Mouse (Mus musculus): ENCODE results near the gene Arpc5l. TPM values are rescaled to one million over a fixed set of nuclear protein-coding genes. Genes with fewer than 3 reads are reported as not detected.
"Not testable (repeated sequence)": the region's sequence is repeated elsewhere in the genome, so short reads cannot be mapped to it uniquely, and the experiment has no call there.

Gene Arpc5l
- total RNA-seq, 2 experiments from 2014 or later = 112 to 141 TPM

DNA sequence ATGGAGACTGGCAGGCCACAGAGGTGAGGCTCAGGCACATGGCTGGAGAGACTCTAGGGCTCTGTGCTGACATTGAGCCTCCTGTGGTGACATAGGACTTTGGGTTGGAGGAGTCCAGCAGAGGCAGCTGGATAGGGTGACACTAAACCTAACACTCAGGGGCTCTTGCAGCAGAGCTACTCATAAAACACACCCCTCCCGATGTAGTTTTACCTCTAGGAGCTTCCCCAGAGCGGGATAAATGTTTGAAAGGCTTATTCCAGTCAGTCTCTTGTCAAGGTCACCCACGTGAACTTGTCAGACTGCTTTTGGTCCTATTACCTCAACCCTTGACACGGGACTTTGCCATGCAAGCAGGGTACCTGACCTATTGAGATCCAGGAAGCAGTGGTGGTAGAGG lies 5.8 kb upstream of the Arpc5l start:
- DNase-seq (ENCODE audit: low spot score) = no peak

DNA sequence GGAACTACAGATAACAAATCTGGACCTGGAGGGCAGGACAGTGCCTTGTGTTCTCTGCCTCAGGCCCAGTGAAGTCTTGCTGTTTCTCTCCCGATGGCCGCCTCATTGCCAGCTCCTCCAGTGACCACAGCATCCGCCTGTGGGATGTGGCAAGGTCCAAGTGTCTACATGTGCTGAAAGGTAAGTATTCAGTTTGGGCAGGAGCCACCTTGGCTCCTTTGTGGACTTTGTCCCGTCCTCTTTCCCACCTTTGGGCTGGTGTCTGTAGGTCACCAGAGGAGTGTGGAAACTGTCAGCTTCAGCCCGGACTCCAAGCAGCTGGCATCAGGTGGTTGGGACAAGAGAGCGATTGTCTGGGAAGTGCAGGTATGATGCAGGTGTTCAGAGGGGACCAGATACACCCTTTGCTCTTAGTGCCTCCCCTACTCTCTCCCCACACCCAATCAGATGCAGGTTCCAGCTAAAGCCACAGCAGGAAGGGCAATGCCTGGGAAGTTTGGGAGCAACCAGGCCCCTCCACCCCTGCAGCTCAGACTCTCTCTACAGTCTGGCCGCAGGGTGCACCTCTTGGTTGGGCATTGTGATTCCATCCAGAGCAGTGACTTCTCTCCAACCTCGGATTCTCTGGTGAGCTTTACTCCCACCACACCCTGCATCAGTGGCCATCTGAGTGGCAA lies 5.1 kb upstream of the Arpc5l start:
- DNase-seq (ENCODE audit: low spot score) = no peak

DNA sequence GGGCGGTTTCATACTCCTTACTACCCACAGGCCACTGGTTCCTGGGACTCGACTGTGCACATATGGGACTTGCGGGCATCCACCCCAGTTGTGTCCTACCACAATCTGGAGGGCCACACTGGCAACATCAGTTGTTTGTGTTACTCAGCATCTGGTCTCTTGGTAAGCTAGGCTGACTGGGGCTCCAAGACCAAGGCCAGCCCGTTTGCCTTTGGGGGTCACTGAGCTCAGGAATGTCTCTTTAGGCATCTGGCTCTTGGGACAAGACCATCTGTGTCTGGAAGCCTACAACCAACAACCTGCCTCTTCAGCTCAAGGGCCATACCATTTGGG lies 4.6 kb upstream of the Arpc5l start:
- DNase-seq (ENCODE audit: low spot score) = no peak

DNA sequence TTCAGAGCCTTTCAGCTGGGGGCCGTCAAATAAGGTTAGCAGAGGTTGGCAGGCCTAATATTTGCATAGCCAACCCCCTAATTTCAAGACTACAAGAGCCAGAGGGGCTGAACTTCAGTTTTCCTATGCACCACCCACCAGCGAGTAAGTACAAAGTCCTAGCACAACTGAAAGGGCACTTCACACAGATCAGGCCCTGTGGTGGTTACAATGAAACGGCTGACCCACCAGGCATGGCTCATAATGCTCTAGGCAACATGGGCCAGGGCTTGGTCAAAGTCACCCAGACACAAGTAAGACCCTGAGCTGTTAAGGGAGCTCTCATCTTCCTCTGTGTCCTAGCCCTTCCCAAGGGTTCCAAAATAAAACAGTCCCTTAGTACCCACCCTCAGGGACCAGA lies 3.3 kb upstream of the Arpc5l start:
- DNase-seq (ENCODE audit: low spot score) = no peak

DNA sequence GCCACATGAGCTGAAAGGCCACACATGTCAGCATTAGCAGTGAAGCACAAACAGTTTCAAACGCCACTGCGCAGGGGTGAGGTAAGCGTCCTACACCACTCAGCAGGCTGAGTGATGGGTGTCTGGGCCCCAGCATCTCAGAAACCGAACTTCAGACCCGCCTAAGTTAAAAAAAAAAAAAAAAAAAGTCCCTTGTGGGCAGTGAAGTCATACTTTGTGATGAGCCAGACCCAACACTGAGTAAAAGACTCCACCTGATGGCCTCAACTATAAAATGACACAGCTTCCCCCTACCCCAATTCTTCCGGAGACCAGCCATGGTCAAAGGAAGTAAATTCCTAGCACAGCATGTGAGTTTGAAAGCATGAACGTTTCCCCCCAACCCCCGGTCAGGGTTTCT lies 2.0 kb upstream of the Arpc5l start:
- no peak for DNase-seq (ENCODE audit: low spot score)

DNA sequence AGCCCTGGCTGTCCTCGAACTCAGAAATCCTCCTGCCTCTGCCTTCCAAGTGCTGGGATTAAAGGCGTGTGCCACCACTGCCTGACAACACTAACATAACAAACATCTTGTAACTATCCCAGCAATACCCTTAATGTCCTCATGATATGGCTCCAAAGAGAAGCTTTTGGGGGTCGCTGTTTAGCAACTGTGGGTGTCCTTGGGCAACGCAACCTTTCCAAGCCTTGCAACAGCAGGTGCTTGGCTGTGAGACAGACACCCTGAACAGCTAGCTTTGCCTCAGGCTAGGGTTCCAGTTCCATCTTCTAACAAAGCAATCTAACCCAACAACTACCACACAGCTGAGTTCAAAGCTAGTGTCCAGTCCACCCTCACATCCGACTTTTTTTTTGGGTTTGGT lies 1.6 kb upstream of the Arpc5l start:
- no peak for DNase-seq (ENCODE audit: low spot score)

DNA sequence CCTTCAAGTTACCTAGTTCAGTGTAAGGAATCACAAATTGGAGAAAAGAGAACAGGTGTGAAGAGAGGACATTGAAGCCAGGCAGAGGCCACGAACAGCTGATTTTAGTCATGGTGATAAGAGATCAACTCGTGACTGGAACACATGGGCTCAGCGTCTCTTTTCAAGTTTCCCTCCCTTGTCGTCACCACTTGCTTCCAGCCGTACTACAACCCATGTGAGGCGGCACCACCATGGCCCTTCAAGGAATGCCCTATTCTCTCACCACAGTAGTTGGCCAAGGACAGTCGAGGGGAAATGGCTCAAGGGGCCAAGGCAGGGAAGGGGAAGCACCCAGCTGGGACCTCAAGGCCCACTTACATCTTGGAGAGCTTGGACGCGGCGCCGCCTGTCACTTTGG lies 776 bp upstream of the Arpc5l start:
- DNase-seq (ENCODE audit: low spot score) = no peak

DNA sequence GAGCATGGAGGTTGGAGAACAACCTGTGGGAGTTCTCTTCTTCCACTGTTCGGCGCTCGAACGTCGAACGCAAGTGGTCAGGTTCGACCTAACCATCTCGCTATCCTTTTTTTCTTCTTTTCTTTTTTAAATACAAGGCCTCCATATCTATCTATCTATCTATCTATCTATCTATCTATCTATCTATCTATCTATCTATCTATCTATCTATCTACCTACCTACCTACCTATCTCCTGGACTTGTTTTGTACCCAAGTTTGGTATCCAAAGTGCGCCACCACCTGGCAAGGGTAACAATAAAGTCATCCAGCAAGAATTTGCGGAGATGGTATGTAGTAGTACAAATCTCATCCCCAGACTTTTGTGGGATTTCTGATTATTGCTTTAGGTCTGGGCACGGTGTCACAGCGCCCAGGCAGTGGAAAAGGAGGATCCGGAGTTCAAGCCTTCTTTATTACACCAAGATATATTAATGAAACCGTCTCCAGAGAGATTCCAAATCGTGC lies 479 bp downstream of the Arpc5l start, which contains the start of gene Rpl35:
Rpl35 (minus strand) TSS at position 51 of the 506 bp plus-strand sequence.
- DNase-seq (ENCODE audit: low spot score) = no peak

DNA sequence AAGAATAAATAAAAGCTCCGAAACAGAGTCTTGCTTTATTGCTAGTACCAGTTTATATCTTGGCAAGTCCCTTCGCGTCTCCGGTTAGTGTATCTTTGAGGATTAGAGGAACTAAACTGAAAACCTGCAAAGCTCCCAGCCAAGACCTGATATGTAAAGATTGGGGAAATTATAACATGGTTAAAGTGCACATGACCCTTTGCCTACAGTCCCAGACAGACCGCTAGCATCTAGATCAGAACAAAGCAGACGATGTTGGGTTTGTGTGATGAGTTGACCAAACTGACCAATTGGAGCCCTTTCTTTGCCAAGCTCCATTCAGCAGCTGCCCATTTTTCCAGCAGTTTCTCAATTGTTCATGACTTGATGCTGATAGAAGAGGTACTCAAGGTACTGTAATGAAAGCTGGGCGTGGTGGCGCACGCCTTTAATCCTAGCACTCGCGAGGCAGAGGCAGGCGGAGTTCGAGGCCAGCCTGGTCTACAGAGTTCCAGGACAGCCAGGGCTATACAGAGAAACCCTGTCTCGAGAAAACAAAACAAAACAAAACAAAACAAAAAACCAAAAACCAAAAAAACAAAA lies 1.1 kb downstream of the Arpc5l start:
- no peak for DNase-seq (ENCODE audit: low spot score)

DNA sequence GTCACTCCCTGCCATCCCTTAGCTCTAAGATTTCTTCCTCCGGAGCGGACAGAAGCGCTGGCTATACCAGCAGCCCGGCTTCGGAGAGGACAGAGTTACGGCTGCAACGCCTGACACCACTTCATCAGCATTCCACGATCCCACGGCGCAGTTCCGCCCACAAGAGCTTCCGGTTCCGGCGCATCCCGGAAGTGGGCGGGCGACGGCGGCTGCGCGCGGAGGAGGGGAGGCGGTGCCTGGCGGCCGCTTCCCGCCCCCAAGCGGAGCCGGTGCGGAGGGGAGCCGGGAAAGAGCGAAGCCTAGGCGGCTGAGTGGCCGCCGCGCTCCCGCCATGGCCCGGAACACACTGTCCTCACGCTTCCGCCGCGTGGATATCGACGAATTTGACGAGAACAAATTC lies 2.7 kb downstream of the Arpc5l start:
- peak; percentile 94 for DNase-seq (ENCODE audit: low spot score)

DNA sequence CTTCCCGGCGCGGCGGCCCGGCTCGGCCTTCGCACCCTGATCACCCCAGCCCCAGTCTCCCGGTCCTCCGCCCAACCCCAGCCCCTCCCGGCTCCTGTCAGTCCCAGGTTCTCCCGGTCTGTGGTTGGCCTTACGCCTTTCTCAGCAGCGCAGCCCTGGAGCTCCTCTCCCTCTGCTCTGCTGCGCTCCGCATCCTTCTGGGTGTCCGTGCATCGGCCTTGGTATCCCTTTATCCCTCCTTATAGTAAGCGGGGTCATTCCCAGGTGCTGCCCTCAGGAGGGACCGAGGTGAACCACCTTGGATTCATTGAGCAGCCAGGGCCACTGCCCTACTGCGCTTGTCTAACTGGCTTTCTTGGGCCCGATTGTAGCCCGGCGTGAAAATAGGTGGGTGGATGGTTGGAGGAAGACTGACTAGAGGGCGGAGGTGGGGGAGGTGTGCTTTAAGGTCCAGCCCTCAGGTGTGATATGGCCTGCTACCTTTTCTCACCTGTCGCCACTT lies 3.3 kb downstream of the Arpc5l start:
- DNase-seq (ENCODE audit: low spot score) = no peak

DNA sequence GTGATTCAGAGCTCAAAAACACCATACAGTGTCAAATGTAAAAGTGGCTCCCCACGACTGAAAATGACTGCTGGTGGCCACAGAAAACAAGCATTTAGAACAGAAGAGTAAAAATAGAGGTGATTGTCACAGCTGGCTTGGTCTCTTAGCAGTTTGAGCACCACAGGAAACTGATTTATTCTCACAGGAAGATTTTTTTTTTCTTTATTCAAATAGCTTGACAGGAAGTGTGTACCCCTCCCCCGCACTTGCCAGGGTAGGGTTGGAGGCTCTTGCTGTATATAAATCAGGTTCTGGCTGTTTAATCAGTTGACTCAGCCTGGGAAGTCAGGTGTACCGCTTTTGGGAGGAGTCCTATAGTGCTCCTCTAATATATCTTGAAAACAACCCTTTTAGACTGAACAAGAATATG lies 3.8 kb downstream of the Arpc5l start:
- no peak for DNase-seq (ENCODE audit: low spot score)

DNA sequence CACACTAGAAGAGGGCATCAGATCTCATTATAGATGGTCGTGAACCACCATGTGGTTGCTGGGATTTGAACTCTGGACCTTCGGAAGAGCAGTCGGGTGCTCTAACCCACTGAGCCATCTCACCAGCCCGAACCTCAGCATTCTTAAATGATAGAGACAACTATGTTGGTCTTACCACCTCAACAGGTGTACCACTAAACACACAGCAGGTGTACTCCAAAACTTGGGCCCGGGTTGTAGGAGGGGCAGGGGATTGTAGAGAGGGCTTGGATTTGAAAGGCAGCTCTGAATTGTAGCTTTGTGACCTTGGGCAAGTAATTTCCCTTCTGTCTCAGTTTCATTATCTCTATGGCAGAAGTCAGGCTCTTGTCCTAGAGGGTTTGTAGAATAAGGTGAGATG lies 5.0 kb downstream of the Arpc5l start:
- not testable (repeated sequence) for DNase-seq (ENCODE audit: low spot score)

DNA sequence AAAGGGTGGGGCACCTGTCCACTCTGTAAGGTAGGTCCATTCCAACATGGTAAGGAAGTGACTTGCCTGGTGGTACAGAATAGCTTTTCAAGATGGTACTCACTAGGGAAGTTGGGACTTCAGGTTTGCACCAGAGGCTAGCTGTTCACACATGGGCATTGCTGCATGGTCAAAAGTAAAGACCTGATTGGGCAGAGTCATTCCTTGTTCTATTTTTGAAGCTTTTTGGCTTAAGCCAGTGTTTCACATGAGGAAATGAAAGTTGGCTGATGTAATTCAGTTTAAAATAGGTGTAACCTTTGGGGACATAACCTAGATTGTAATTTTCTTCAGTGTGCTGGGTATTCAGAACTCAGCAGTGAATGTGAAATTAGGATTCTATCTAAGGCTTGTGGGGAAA lies 6.1 kb downstream of the Arpc5l start:
- peak; percentile 58 for DNase-seq (ENCODE audit: low spot score)

DNA sequence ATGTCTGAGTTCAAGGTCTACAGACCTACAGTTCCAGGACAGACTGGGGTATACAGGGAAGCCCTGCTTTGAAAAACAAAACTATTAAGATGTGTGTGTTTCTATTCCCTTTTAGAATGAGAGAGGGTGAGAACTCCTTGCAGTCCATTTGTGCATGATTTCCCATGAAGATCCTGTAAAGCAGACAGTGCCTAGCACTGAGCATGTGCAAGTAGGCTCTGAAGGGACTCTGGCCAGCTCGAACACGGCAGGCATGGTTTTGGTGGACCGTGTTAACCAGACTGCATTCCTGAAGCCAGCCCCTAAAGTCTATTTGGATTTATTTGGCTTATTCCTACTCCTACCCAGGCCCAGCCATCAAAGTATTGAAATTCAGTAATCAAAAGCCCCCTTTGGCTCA lies 6.8 kb downstream of the Arpc5l start:
- no peak for DNase-seq (ENCODE audit: low spot score)

DNA sequence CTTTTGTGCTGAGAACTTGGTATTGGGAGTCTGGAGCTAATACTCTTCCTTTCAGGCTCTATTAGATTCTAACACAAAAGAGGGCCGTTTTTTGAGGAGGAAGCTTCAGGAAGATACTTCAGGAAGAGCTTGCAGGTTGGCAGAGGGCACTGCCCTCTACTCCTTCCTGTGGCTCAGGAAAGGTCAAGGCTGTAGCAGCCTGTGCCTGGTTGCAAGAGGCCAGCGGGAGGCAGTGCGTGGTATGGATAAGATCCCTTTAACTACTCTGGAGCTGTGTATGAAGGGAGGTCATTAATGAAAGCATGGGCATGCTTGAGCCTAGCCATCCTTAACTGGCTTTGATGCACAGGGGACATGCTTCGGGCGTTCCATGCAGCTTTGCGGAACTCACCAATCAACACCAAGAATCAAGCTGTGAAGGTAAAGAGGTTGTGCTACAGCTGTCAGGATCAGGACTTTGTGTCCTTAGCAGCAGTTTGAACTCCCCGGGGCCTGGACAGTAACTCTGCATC lies 7.7 kb downstream of the Arpc5l start:
- no peak for DNase-seq (ENCODE audit: low spot score)

DNA sequence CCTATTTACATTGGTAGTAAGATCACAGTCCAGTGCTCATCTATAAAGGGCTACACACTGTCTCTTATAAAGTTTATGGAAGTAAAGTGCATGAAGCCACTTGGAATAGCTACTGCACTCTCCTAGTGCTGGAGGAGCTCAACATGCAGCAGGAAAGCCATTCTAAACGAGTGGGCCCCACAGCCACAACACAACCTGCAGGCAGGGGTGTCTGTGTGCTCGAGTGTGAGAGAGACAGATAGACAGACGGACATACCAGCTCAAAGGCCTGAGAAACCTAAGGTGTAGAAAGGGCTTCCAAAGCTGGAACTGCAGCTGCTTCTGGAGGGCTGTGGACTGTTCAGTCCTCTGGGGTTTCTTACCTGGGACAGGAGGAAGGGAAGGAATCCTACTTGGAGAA lies 11.4 kb downstream of the Arpc5l start:
- no peak for DNase-seq (ENCODE audit: low spot score)

DNA sequence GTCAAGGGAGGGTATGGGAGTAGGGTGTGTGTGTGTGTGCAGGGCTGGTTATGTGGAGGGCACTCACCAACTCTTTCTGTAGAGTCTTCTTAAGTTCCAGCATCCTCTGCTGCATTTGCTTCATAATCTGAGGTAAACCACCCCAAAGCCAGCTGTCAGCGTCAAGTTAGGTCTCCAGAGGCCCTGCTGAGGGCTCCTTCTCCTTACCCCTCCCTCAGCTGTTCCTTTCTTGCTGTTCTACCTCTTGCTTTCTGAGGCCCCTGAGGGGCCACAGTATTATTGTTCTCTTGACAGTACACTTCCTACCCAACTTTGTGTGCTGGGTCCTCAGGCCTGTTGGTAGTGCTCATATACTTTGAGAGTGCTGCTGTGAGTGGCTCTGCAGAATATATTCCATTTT lies 14.9 kb downstream of the Arpc5l start:
- no peak for DNase-seq (ENCODE audit: low spot score)

DNA sequence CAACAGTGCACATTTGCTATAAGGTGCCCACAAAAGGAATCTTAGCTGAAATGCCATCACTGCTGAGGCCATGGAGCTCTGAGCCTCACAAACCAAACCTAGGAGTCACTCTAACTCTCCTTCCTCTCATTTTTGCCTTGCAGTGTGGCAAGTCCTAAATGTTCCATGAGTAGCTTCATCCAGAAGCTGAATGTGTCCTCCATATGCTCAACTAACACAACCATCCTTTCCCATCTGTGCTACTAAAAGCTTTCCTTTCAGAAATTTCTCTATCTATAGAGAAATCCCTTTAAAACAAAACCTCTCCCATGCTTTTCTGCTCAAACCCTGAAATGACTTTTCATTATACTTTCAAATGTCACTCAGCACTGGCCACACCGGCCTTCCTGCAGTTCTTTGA lies 26.5 kb downstream of the Arpc5l start:
- no peak for DNase-seq (ENCODE audit: low spot score)

DNA sequence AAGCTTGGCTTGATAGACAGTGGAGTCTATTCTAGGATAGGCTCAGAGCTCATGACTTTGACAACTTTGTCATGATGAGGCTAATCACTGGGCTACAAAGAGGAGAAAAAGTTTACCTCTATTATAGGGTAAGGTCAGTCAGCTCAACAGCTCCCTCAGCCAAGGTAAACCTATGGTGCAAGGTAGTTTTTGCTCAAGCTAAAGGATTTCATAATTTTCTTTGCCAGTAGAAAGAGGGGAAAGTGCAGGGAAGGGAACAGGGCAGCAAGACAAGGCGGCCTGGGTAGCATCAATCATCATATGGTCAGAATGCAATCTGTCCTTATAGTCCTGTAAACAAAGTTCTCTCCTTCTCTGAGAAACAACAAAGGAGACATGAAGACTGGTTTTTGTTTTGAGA lies 35.1 kb downstream of the Arpc5l start:
- no peak for DNase-seq (ENCODE audit: low spot score)

DNA sequence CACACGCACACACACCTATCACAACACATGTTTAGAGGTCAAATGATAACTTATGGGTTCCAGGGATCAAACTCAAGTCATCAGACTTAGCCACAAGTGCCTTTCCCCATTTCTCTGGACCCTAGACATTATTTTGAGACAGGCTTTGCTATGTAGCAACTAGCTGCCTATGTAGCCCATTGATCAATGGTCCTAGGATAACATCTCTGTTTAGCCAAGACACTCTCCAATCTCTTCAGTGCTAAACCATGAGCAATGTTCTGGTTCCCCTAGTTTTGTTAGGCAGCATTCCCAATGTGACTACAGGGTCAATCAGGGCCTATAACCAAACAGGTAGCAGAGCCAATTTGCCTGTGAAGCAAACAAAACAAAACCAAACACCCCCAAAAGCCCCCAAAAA lies 43.4 kb downstream of the Arpc5l start:
- no peak for DNase-seq (ENCODE audit: low spot score)

DNA sequence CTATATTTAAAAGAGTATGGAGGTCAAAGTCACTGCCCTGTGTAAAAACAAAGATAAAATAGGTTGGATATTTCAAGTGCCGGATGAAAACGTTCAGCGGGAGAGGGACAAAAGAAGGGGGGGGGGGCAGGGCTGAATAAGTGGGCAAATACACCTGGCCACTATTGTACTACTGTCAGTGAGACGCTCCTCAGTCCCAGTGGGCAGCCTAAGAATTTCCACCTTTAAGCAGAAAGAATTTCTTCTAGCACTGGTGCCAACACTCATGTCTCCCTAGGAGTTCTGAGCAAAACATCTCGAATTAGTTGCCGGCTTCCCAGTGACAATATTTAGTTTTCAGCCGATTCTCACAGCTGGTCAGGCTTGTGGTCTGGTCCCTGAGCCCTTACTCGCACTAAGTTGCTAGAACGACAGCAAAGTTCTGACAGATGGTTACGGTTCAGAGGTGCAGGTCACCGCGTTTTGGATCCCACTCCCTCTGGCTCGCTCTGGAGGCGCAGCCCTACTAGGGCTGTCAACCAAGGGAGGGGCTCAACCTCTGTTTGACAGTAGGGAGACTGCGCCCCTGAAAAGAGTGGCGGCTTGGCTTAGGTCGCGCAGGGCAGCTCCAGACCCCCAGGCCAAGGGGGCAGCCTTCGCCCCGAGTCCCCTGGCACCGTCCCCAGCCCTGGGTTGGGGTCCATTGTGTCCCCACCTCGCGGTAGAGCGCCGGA lies 59.7 kb downstream of the Arpc5l start:
- DNase-seq (ENCODE audit: low spot score) = no peak
